Mouse (Mus musculus) layer of hippocampus, postnatal 25 days (tissue): Measurements from ENCODE around the gene Shank2. TPM values are rescaled to one million over a fixed set of nuclear protein-coding genes. Genes with fewer than 3 reads are reported as not detected.

Experiments used
- DNase-seq, 2 experiments: peaks; one replicate each; pipeline ENCODE4 v3.0.0; 2022; ENCODE audit warnings: mixed read lengths in 2 of 2, low spot score in 1 of 2; ENCODE audit errors: extremely low spot score in 1 of 2
- total RNA-seq, 2 experiments: library from RNA; stranded (reverse); gene quantifications; 2 replicates each; pipeline ENCODE4 v1.2.3; 2021

The Shank2 gene
- total RNA-seq, 2 experiments from 2014 or later = 110 to 137 TPM

DNA sequence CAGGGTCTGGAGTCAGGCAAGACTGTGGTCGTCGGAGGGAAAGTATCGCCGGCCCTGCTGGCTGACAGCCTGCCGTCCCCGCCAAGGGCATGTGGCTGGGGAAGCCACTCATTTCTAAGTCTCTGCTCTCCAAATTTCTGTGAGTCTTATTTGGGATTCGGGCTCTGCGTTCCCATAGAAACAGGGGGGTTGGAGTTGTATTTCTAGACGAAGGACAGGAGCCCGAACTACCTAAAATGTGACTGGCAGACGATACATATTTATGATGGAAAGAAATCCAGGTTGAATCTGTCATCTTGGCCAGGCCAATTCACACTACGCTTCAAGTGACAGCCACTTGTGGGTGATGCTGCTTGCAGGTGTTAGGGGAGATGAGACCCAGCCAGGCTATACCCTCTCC, 92.4 kb downstream of the Shank2 start:
- no peak for DNase-seq

- peak in 1 of 2 experiments; percentile 46 for DNase-seq
Measured at GRCm38 (mm10) chr7:144097314-144097713, 95.6 kb downstream of the Shank2 start.

DNA sequence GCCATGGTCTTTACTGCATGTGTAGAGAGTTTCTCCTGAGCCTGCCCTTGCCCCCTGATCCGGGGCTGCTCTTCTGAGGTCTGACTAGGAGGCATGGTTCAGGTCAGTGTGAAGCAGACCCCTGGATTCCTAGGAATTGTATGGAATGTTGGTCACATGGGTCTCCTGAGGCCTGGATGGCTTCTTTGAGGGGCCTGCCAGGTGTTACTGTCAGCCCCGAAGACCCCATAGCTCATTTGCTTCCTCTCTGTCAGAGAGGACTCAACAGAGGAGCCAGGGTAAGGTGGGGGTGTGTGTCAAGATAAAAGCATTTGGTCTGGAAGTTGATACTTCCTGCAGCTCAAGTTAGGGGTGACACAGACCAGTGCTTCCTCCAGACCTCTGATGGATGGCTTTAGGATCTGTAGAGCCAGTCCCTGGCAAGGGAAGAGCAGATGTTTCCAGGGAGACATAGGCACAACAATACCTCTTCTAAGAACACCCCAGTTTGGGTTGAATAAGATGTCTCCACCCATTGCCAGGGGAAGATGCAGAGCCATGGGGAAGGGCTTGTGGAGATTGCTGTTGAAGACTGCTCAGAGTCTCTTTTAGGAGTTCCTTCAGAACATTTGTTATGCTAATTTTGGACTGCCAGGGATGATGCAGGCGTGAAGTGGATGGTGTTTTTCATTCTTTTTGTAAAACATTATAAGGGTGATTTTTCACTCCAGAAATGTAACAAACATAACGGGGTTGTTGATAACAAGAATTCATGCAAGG, 100.7 kb downstream of the Shank2 start:
- DNase-seq = no peak

- no peak for DNase-seq
Measured at GRCm38 (mm10) chr7:144105952-144106351, 104.2 kb downstream of the Shank2 start.

DNA sequence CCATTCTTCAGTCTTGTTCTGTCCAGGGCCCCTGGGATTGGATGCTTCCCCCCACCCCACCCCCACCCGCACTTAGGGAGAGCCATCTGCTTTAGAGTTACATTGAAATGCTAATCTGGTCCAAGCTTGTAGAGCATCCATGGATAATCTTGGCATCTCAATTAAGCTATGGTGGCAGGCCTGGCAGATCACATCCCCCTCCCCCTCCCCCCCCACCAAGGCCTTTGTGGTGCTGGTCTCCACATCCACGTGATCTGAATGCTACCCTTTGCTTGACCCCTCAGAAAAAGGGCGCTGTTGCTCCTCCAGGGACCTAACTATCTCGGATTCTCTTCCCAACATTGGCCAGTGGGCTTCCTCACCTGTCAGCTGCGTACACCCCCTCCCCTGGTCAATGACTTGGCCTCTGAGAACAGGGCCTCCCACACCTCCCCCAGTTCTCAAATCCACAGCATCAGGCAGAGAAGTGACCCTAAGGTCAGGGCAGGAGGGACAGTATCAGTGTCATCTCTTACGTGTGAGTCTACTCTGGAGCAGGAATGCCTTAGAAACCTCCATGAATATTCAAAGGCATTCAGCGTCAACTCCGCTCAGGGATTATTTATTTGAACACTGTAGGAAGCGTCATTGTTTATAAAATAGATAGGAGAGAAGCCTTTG, 104.8 kb downstream of the Shank2 start:
- DNase-seq = no peak

DNA sequence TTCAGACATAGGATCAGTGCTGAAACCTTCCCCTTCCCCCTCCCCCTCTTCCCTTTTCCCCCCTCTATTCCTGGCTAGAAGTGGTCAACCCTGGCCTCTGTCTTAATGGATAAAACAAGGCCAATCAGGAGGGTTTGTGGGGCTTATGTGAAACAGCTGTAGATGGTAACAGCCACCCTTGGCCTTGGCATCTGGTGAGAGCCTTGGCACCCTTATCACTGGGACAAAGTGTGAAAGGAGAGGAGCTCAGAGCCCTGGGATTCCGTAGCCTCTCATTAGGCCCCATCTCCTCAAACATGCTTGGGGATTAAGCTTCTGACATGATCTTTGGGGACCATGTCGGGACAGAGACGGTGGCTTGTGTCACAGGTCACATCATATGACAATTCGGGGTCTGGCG, 106.4 kb downstream of the Shank2 start:
- DNase-seq = no peak

DNA sequence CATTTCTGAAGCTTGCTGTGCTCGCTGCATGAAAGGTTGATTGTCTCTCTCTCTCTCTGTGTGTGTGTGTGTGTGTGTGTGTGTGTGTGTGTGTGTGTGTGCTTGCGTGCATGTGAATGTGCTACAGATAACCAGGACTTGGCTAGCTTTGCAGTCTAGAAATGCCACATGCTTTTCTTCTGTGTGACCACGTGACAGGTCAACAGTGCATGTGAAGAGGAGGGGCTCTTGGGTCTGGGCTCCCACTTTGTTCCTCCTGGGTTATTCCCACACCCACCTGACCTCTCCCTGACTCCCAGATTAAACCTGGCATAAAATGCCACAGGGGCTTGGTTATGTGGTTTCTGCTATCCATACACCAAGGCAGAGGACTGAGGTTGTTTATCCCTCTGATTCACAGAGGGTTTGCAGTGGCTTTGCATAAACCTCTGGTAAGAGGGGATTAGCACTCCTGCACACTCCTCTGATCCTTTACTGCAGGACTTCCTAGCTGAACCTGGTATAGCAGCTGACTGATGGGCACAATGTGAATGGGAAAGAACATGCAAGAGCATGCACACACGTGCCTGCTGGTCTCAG, 109.4 kb downstream of the Shank2 start:
- no peak for DNase-seq

- DNase-seq = no peak
Measured at GRCm38 (mm10) chr7:144111981-144112380, 110.3 kb downstream of the Shank2 start.

- no peak for DNase-seq
Measured at GRCm38 (mm10) chr7:144114230-144114629, 112.5 kb downstream of the Shank2 start.

- DNase-seq = no peak
Measured at GRCm38 (mm10) chr7:144119562-144119961, 117.8 kb downstream of the Shank2 start.

GRCm38 (mm10) chr7:144132699-144133387, 131.1 kb downstream of the Shank2 start:
- DNase-seq = peak; percentile 33 to 39

GRCm38 (mm10) chr7:144133388-144133998, 131.8 kb downstream of the Shank2 start:
- no peak for DNase-seq

DNA sequence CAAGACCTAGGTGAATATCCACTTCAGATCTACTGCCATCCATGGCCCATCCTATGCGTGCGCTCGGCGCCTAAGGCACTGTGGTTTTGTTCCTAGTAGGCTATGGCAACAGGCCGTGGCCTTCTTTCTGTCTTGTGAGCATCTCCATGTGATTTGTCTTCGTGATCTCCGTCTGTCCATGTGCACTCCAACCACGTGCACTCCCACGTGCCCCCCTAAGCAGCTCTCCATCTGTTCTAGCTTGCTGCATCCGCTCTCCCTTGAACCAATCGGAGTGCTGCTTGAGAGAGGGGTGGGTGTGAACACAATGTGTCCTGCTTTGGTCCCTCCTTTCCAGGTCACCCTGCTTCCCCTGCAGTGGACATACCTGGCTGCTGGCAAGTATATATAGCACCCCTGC, 133.0 kb downstream of the Shank2 start:
- peak; percentile 13 to 23 for DNase-seq

- DNase-seq = no peak
Measured at GRCm38 (mm10) chr7:144137827-144138226, 136.1 kb downstream of the Shank2 start.

GRCm38 (mm10) chr7:144138476-144138875, 136.7 kb downstream of the Shank2 start:
- DNase-seq = no peak

DNA sequence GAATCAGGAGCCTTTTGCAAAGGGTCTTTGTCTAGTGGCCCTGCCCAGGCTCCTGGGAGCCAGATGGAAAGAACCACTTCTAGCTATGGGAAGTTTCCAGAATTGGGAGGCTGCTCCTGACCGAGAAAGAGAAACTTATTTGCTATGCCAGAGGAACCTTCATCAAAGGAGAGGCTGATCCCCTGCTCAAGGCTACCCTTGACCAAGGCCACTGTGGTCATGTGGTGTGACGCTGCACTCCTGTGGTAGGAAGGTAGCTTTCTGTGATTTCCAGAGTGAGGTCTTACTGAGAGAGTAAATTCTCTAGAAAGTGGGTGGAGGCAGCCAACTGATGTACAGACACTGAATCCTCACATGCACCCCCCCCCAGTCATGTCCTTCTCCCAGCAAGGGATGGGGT, 138.0 kb downstream of the Shank2 start:
- no peak for DNase-seq

DNA sequence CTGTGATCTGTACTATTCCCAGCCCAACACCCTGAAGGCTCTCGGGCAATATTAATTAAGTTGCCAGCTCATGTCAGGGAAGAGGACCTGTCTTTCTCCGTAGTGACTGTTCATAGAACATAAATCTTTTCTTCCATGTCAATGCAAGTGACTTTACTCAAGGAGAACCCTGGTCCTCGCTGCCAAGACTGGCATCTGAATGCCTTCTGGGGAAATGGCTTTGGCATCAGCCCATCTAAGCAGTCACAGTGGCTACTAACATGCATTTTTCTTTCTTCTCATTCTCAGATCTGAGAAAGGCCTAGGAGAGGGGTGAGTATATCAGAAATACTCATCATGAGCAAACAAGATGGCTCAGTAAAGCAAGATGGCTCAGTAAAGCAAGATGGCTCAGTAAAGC, 138.7 kb downstream of the Shank2 start:
- no peak for DNase-seq

DNA sequence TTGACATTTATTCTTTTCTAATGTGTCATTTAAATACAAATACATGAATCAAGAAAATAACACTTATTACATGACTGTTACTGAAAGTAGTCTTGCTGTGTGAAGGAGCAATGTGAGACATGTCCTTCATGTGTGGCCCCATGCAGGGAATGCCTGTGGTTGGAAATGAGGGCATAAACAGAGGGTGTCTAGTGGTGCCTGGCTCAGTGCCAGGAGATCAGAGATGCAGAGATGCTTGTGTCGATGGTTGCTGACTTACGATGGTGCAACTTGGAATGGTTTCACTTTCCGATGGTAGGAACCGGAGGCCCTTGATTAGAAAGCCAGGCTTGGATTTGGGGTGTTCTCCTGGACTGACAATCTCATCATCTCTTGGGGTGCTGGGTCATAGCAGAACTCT, 140.3 kb downstream of the Shank2 start:
- no peak for DNase-seq

- no peak for DNase-seq
Measured at GRCm38 (mm10) chr7:144143941-144144340, 142.2 kb downstream of the Shank2 start.

- DNase-seq = no peak
Measured at GRCm38 (mm10) chr7:144148111-144148510, 146.4 kb downstream of the Shank2 start.

DNA sequence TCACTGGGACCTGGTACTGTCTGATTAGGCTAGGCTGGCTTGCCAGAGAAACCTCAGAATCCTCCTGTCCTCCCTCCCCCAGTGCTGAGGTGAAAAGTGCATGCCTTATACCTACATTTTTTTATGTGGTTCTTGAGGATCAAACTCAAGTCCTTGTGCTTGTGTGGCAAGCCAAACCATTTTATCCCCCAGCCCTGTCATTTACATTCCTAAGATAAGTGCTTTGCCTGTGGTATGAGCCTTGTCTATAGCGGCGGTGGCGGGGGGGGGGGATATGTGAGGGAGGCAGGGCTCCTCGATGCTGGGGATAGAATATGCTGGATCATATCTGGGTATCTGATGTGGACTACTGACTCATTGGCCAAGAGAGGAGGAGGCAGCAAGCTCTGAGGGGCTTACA, 151.4 kb downstream of the Shank2 start:
- no peak for DNase-seq
